Mouse (Mus musculus) limb, embryonic 15.5 days (tissue): ENCODE measurements around the gene Slc28a2. TPM values are rescaled to one million over a fixed set of nuclear protein-coding genes. Genes with fewer than 3 reads are reported as not detected.
"Not testable (repeated sequence)": the region's sequence is repeated elsewhere in the genome, so short reads cannot be mapped to it uniquely, and the experiment has no call there.

Experiments used
- ATAC-seq: fragments of 200-750 bp; cut with Nextera tagmentation; 2 replicates; pipeline ENCODE4 v1.8.0; 2017; ENCODE audit warnings: low read depth, moderate TSS enrichment; ENCODE audit not compliant: insufficient number of reproducible peaks, low FRiP score, low TSS enrichment
- H3K27ac ChIP-seq: fragments of 300-500 bp; sonication (generic); 2 replicates; pipeline ENCODE4 v1.5.1; 2015; ENCODE audit warnings: moderate library complexity, mild to moderate bottlenecking, inconsistent platforms
- H3K27me3 ChIP-seq: fragments of 300-500 bp; sonication (generic); 2 replicates; pipeline ENCODE4 v1.6.1; 2015; ENCODE audit warnings: inconsistent platforms
- H3K36me3 ChIP-seq: fragments of 300-500 bp; sonication (generic); 2 replicates; pipeline ENCODE4 v1.6.1; 2015; ENCODE audit warnings: inconsistent platforms
- H3K4me1 ChIP-seq: fragments of 300-500 bp; sonication (generic); 2 replicates; pipeline ENCODE4 v1.6.1; 2015; ENCODE audit warnings: inconsistent platforms
- H3K4me2 ChIP-seq: fragments of 300-500 bp; sonication (generic); 2 replicates; pipeline ENCODE4 v1.6.1; 2015; ENCODE audit warnings: mild to moderate bottlenecking, inconsistent platforms
- H3K4me3 ChIP-seq: fragments of 300-500 bp; sonication (generic); 2 replicates; pipeline ENCODE4 v1.5.1; 2015; ENCODE audit warnings: mild to moderate bottlenecking, inconsistent platforms
- H3K9ac ChIP-seq: fragments of 300-500 bp; sonication (generic); 2 replicates; pipeline ENCODE4 v1.6.1; 2015; ENCODE audit warnings: inconsistent platforms
- H3K9me3 ChIP-seq: fragments of 300-500 bp; sonication (generic); 2 replicates; pipeline ENCODE4 v1.6.1; 2016; ENCODE audit warnings: inconsistent platforms
- WGBS: fragments of 180-500 bp; shearing (Covaris S2); methylation state at CpG from one replicate; pipeline ENCODE4 v1.1.7; 2015; 5-methylcytosine and 5-hydroxymethylcytosine counted together
- polyA plus RNA-seq: library from polyadenylated mRNA; unstranded; fragments of >200 nt; fragmentation: Nextera tagmentation; extraction: Ambion mirVana; gene quantifications from 2 replicates; pipeline ENCODE4 v1.2.1, GENCODE M21; 2015

Gene Slc28a2
- polyA plus RNA-seq, 1 experiment from 2014 or later: 0.73 TPM

DNA sequence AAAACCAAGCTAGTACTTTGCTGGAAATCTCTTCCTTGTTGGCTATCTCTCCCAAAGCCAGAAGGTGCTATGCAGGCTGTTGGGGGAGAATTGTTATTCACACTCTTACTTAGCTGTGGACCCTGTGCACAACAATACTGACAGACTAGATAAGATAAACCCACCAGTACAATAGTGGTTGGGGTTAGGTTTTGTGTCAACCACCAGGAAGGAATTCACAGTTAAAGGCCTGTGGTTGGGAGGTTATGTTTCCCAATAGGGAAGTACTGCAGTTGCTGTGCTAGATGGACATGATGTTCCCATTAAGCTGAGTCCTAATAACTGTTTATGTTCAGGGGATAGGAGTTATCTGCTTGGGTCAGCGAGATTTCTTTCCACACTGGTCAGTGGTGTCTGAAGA is 57.5 kb downstream of the Slc28a2 start:
- H3K4me2 ChIP-seq, H3K9me3 ChIP-seq, H3K9ac ChIP-seq, H3K4me1 ChIP-seq, H3K36me3 ChIP-seq, ATAC-seq, H3K27me3 ChIP-seq, H3K27ac ChIP-seq, H3K4me3 ChIP-seq: not testable (repeated sequence)
- WGBS: 68% methylated on average over 1 of the region's 1 CpGs

DNA sequence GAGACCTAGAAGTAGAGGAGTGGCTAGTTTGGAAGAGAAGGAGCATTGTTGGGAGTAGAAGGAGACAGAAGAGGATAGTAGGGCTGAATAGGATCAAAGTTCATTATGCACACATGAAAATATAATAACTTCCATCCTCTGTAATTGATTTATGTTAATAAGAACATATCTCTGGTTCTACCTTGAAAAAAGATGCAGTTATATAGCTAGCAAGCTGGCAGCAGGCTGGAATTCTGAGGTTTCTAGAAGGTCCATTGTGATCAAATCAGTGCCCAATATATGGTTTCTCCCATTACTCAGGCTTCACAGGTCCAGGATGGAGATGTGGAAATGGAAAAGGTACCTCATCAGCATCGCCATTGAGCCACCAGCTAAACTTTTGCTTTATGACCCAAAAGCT is 58.4 kb downstream of the Slc28a2 start, which contains the start of gene Gm14085:
TSS of gene Gm14085 (plus strand) at position 301 of the 400 bp plus-strand sequence.
- no peaks in the 10 kb centered on the region for H3K4me1 ChIP-seq
- no peak for ATAC-seq
- WGBS: 95% methylated on average over 1 of the region's 1 CpGs
- H3K4me3 ChIP-seq: no peak within 1 kb of the TSS
- H3K9me3 ChIP-seq: no peaks in the 10 kb centered on the region
- no peak within 1 kb of the TSS for H3K27ac ChIP-seq
- H3K4me2 ChIP-seq: no peak within 1 kb of the TSS
- H3K27me3 ChIP-seq: no peaks in the 10 kb centered on the region
- no peaks in the 10 kb centered on the region for H3K36me3 ChIP-seq
- H3K9ac ChIP-seq: no peak within 1 kb of the TSS

DNA sequence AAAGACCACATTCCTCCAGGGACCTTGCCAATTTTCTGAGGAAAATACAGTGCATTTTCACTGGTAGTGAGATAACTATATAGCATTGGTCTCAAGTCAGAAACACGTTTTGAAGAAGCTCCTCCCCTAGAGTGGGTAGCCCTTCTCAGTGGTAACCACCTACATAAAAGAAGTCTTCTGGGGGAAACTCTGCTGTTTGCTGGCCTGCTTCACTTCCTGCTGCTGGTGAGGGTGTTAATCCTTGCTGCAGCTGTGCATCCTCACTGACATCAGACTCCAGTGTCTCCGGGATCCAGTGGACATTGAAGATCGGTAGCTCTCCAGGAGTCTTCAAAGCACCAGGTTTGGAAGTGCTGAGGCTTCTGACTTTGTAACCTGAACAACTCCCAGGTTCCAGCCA is 59.4 kb downstream of the Slc28a2 start:
- 44% methylated on average over 3 of the region's 3 CpGs for WGBS
- H3K4me2 ChIP-seq, H3K27ac ChIP-seq, H3K4me3 ChIP-seq, H3K27me3 ChIP-seq, H3K9me3 ChIP-seq, H3K36me3 ChIP-seq, H3K4me1 ChIP-seq, H3K9ac ChIP-seq, ATAC-seq: not testable (repeated sequence)

GRCm38 (mm10) chr2:122486122-122486521 is 59.8 kb downstream of the Slc28a2 start:
- H3K4me3 ChIP-seq, H3K9ac ChIP-seq, H3K9me3 ChIP-seq, H3K36me3 ChIP-seq, H3K4me2 ChIP-seq, H3K4me1 ChIP-seq, ATAC-seq, H3K27me3 ChIP-seq, H3K27ac ChIP-seq: not testable (repeated sequence)

GRCm38 (mm10) chr2:122486674-122487073 is 60.4 kb downstream of the Slc28a2 start:
- Histone ChIP-seq H3K4me3 (no peak overlapping the region), H3K27me3 (no peaks in the 10 kb centered on the region), H3K27ac (no peak overlapping the region), H3K36me3 (no peaks in the 10 kb centered on the region), H3K4me1 (no peaks in the 10 kb centered on the region), H3K9me3 (no peaks in the 10 kb centered on the region), H3K4me2 (no peak overlapping the region), H3K9ac (no peak overlapping the region)
- WGBS: 85% methylated on average over 2 of the region's 2 CpGs
- no peak for ATAC-seq

Other genes with a start within 250 kb of the Slc28a2 start
- not detected in 2 replicates for gene Patl2, start 240.3 kb upstream of the Slc28a2 start, polyA plus RNA-seq
- not detected in 2 replicates for gene Terb2, start 240.2 kb upstream of the Slc28a2 start, polyA plus RNA-seq
- 28.2 and 29.0 TPM in 2 replicates for gene Sord, start 191.7 kb upstream of the Slc28a2 start, polyA plus RNA-seq
- gene Duox2, start 128.0 kb upstream of the Slc28a2 start, polyA plus RNA-seq: 0.05 and 0.13 TPM in 2 replicates
- gene Duoxa2, start 127.6 kb upstream of the Slc28a2 start, polyA plus RNA-seq: 0.12 and 0.28 TPM in 2 replicates
- gene Duoxa1, start 112.7 kb upstream of the Slc28a2 start, polyA plus RNA-seq: 12.4 and 14.5 TPM in 2 replicates
- gene Duox1, start 110.8 kb upstream of the Slc28a2 start, polyA plus RNA-seq: 2.5 and 2.7 TPM in 2 replicates
- gene Shf, start 57.3 kb upstream of the Slc28a2 start, polyA plus RNA-seq: 3.5 and 4.3 TPM in 2 replicates
- not detected in 2 replicates for gene Gm14085, start 58.5 kb downstream of the Slc28a2 start, polyA plus RNA-seq
- 40.2 and 90.6 TPM in 2 replicates for gene Gatm, start 184.8 kb downstream of the Slc28a2 start, polyA plus RNA-seq
- 0.35 TPM in 1 of 2 replicates, not detected in the other for gene AA467197, start 210.5 kb downstream of the Slc28a2 start, polyA plus RNA-seq